26 mouse cellular contexts compared by ENCODE assay signal in the genomic region with DNA sequence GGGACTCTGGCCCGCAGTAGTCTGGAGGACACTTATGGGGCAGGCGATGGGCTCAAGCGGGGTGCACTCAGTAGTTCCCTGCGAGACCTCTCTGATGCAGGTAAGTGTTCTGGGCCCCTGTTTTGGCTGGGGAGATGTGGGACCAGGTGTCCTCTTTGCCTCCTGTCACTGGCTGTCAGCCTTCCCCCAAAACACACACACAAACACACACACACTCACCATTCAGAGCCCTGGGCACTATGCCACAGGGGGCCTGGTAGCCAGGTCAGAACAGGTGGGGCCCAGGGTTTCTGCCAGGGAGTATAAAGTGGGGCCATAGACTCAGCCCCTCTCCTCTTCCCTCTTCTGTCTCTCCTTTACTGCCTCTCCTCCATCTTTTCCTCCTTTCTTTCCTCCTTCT. TPM values are rescaled to one million over a fixed set of nuclear protein-coding genes. Genes with fewer than 3 reads are reported as not detected.
DNase-seq lines count a peak whose midpoint lies in the region; ATAC-seq and TF ChIP-seq lines count a peak whose summit lies in the region.
"Had no signal": no experiment of that assay in that cellular context is flagged by ENCODE, and none has a peak within 500 bp of the region (broad histone marks: within the 10 kb centered on the region; RNA-seq: fewer than 3 reads in every experiment).

No protein-coding gene starts in this region.

- H3K9ac ChIP-seq in liver, postnatal 0 days (replicated peaks): no peak overlapping the region
- H3K9ac ChIP-seq: embryonic facial prominence, embryonic 13.5 days; forebrain, embryonic 12.5 days; forebrain, embryonic 15.5 days; heart, embryonic 12.5 days; heart, embryonic 15.5 days; hindbrain, embryonic 13.5 days; intestine, embryonic 15.5 days had no signal

- no peak overlapping the region for H3K4me2 ChIP-seq in liver, postnatal 0 days (ENCODE audit: low read depth, low read length)
- H3K4me2 ChIP-seq: embryonic facial prominence, embryonic 13.5 days; forebrain, embryonic 12.5 days; forebrain, embryonic 15.5 days; heart, embryonic 12.5 days; heart, embryonic 15.5 days; hindbrain, embryonic 13.5 days; intestine, embryonic 15.5 days had no signal

- no peak for TF ChIP-seq EP300 in liver, postnatal 0 days (IDR thresholded peaks at IDR 0.05; ENCODE audit: low read depth)

- TF ChIP-seq CTCF in liver, postnatal 0 days (IDR thresholded peaks at IDR 0.05; ENCODE audit: low read depth): no peak

- no peaks in the 10 kb centered on the region for H3K4me1 ChIP-seq in liver, postnatal 0 days (ENCODE audit: insufficient read depth)
- H3K4me1 ChIP-seq: embryonic facial prominence, embryonic 13.5 days; forebrain, embryonic 12.5 days; forebrain, embryonic 15.5 days; heart, embryonic 12.5 days; heart, embryonic 15.5 days; hindbrain, embryonic 10.5 days; hindbrain, embryonic 13.5 days; intestine, embryonic 15.5 days had no signal

- DNase-seq in cerebellum, adult 11-12 months: peak; percentile 34
- DNase-seq in cerebellum, adult 9-10 months: peak; percentile 78
- peak; percentile 16 to 37 for DNase-seq in cerebellum, postnatal 36 days
- no peak for DNase-seq in right cerebral cortex, postnatal 36 days (ENCODE audit: low spot score in 2 of 2)
- DNase-seq in liver, postnatal 0 days: no peak
- DNase-seq in retina, postnatal 1 day: no peak
- DNase-seq: adrenal gland, postnatal 14 days; B cell, adult 2 months; gastrocnemius, postnatal 36 days; heart, postnatal 10 days; heart, postnatal 36 days; kidney, adult 11 months had no signal

- 0 out of 2 replicates have a peak, but pooled peaks have one; percentile 6 for ATAC-seq in cerebellum, adult (ENCODE audit: insufficient number of reproducible peaks, low FRiP score, low TSS enrichment)
- ATAC-seq in liver, postnatal 0 days: no peak
- ATAC-seq: forebrain, embryonic 15.5 days; hindbrain, embryonic 16.5 days; Patski had no signal

- H3K27me3 ChIP-seq in liver, postnatal 0 days (ENCODE audit: insufficient read depth, low read length): peaks cover 4% of the 10 kb centered on the region; the same call in 1 of the 2 replicates
- H3K27me3 ChIP-seq: CH12.LX had no signal

- no peaks in the 10 kb centered on the region for H3K36me3 ChIP-seq in liver, postnatal 0 days (replicated peaks; ENCODE audit: insufficient read depth, low read length)
- H3K36me3 ChIP-seq: forebrain, embryonic 12.5 days; forebrain, embryonic 15.5 days; G1E; heart, embryonic 15.5 days; hindbrain, embryonic 10.5 days; intestine, embryonic 15.5 days had no signal

- no peak overlapping the region for H3K27ac ChIP-seq in liver, postnatal 0 days (ENCODE audit: low read depth)
- H3K27ac ChIP-seq: embryonic facial prominence, embryonic 13.5 days; forebrain, embryonic 12.5 days; forebrain, embryonic 15.5 days; heart, embryonic 15.5 days; hindbrain, embryonic 10.5 days; hindbrain, embryonic 13.5 days; intestine, embryonic 15.5 days had no signal

- no peaks in the 10 kb centered on the region for H3K9me3 ChIP-seq in liver, postnatal 0 days (ENCODE audit: low read length)
- H3K9me3 ChIP-seq: embryonic facial prominence, embryonic 13.5 days; forebrain, embryonic 12.5 days; forebrain, embryonic 15.5 days; G1E; heart, embryonic 12.5 days; heart, embryonic 15.5 days; hindbrain, embryonic 10.5 days; hindbrain, embryonic 13.5 days; intestine, embryonic 15.5 days had no signal

- 89% methylated on average over 4 of the region's 4 CpGs for WGBS in liver, postnatal 0 days (ENCODE audit: insufficient replicate concordance)

- no peak overlapping the region for H3K4me3 ChIP-seq in liver, postnatal 0 days (ENCODE audit: low read depth, low read length)
- H3K4me3 ChIP-seq: embryonic facial prominence, embryonic 13.5 days; erythroblast, embryonic 14.5 days; forebrain, embryonic 12.5 days; forebrain, embryonic 15.5 days; heart, embryonic 12.5 days; heart, embryonic 15.5 days; hindbrain, embryonic 10.5 days; hindbrain, embryonic 13.5 days; intestine, embryonic 15.5 days had no signal

RNA-seq across cellular contexts. Expression of gene Kdm5c, which starts 11.1 kb away (rescaled TPM):
- polyA plus RNA-seq in liver, postnatal 0 days (2015; fragmentation: Nextera tagmentation; extraction: Ambion mirVana): 7.2 and 9.8 TPM in 2 replicates

Comparison
In these comparisons a context has a peak if more than half of its experiments do, and no peak if none do; other contexts are left out.
1. DNase-seq: peak in cerebellum, adult 11-12 months (single experiment), cerebellum, adult 9-10 months (single experiment) and cerebellum, postnatal 36 days (2 of 2); none in right cerebral cortex, postnatal 36 days (0 of 2), liver, postnatal 0 days (single experiment) and retina, postnatal 1 day (single experiment).